Mouse (Mus musculus): Measurements from ENCODE around the gene Tarbp1.

DNA sequence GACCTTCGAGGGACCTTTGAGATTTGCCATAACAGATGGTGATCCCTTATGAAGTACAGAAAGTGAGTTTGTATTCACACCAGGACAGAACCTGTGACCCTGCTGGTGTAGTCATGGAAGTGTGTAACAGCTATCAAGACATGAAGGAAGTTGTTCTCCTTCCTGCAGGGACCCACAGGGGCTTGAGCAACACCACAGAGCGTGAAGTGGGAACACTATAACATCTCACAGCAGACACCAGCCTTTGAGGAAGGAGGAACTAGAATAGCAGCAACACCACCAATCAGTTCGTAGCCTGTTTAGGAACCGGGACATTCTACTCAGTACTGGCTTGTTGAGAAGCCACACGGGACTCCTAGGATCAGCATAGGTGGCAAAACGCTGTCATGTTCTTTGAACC, 95.3 kb downstream of the Tarbp1 start:
- TF ChIP-seq POLR2A (IDR thresholded peaks at IDR 0.05; ENCODE audit: low read depth, low read length) (no peak), CTCF (IDR thresholded peaks at IDR 0.05; ENCODE audit: extremely low read depth, insufficient read depth, insufficient read length, insufficient replicate concordance) (no peak)
